Mouse (Mus musculus) midbrain, embryonic 12.5 days (tissue): ENCODE results near the gene Tmem191c. TPM values are rescaled to one million over a fixed set of nuclear protein-coding genes. Genes with fewer than 3 reads are reported as not detected.

ENCODE experiments used
- ATAC-seq: fragments of 200-750 bp; cut with Nextera tagmentation; 2 replicates; pipeline ENCODE4 v1.8.0; 2017; ENCODE audit warnings: low read depth, moderate TSS enrichment, moderate library complexity; ENCODE audit not compliant: low FRiP score
- H3K27ac ChIP-seq: fragments of 300-500 bp; sonication (generic); replicated peaks from 2 replicates; pipeline ENCODE4 v1.5.1; 2016; ENCODE audit warnings: mild to moderate bottlenecking
- H3K27me3 ChIP-seq: fragments of 300-500 bp; sonication (generic); 2 replicates; pipeline ENCODE4 v1.6.1; 2016; ENCODE audit warnings: mild to moderate bottlenecking
- H3K36me3 ChIP-seq: fragments of 300-500 bp; sonication (generic); 2 replicates; pipeline ENCODE4 v1.6.1; 2016
- H3K4me1 ChIP-seq: fragments of 300-500 bp; sonication (generic); 2 replicates; pipeline ENCODE4 v1.6.1; 2016
- H3K4me2 ChIP-seq: fragments of 300-500 bp; sonication (generic); replicated peaks from 2 replicates; pipeline ENCODE4 v1.6.1; 2016; ENCODE audit warnings: mild to moderate bottlenecking, moderate library complexity
- H3K4me3 ChIP-seq: fragments of 300-500 bp; sonication (generic); 2 replicates; pipeline ENCODE4 v1.5.1; 2016; ENCODE audit warnings: mild to moderate bottlenecking
- H3K9ac ChIP-seq: fragments of 300-500 bp; sonication (generic); replicated peaks from 2 replicates; pipeline ENCODE4 v1.6.1; 2016; ENCODE audit warnings: mild to moderate bottlenecking, moderate library complexity
- H3K9me3 ChIP-seq: fragments of 300-500 bp; sonication (generic); 2 replicates; pipeline ENCODE4 v1.6.1; 2016; ENCODE audit warnings: mild to moderate bottlenecking
- WGBS: fragments of 180-500 bp; shearing (Covaris S2); methylation state at CpG from one replicate; pipeline ENCODE4 v1.1.7; 2016; 5-methylcytosine and 5-hydroxymethylcytosine counted together
- polyA plus RNA-seq: library from polyadenylated mRNA; unstranded; fragments of >200 nt; fragmentation: Nextera tagmentation; extraction: Ambion mirVana; gene quantifications from 2 replicates; pipeline ENCODE4 v1.2.1, GENCODE M21; 2016

Tmem191c gene
- polyA plus RNA-seq, 1 experiment from 2014 or later = 18.4 TPM

- Histone ChIP-seq H3K9me3 (no peaks in the 10 kb centered on the region), H3K9ac (no peak overlapping the region), H3K4me3 (no peak overlapping the region), H3K27me3 (no peaks in the 10 kb centered on the region), H3K36me3 (no peaks in the 10 kb centered on the region), H3K27ac (no peak overlapping the region), H3K4me1 (peaks cover 26% of the 10 kb centered on the region), H3K4me2 (no peak overlapping the region)
- no peak for ATAC-seq
- WGBS = 86% methylated on average over 4 of the region's 4 CpGs
Measured at GRCm38 (mm10) chr16:17247727-17248126, 28.1 kb upstream of the Tmem191c start.

DNA sequence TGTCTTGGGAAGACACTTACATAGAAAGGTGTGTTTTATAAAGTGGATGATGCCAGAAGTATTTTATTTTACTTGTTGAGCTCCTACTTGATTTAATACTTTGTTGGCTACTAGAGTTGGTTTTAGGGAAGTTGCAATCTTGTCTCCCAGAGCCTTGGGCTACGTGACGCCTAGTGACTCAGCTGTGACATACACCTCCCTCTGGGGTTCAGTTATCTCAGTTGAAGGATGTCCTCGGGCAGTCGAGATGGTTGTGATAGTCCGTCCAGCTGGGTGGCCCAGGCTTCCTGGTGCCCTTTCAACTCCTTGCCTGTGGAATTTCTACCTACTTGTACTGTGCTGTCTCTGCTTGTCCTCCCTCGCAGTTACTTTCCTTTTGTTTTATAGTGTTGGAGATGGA, 26.7 kb upstream of the Tmem191c start:
- no peak overlapping the region for H3K4me2 ChIP-seq
- H3K9me3 ChIP-seq = no peaks in the 10 kb centered on the region
- 74% methylated on average over 6 of the region's 6 CpGs for WGBS
- ATAC-seq = no peak
- H3K27me3 ChIP-seq = no peaks in the 10 kb centered on the region
- no peak overlapping the region for H3K27ac ChIP-seq
- H3K36me3 ChIP-seq = no peaks in the 10 kb centered on the region
- peaks cover 34% of the 10 kb centered on the region for H3K4me1 ChIP-seq
- no peak overlapping the region for H3K4me3 ChIP-seq
- no peak overlapping the region for H3K9ac ChIP-seq

DNA sequence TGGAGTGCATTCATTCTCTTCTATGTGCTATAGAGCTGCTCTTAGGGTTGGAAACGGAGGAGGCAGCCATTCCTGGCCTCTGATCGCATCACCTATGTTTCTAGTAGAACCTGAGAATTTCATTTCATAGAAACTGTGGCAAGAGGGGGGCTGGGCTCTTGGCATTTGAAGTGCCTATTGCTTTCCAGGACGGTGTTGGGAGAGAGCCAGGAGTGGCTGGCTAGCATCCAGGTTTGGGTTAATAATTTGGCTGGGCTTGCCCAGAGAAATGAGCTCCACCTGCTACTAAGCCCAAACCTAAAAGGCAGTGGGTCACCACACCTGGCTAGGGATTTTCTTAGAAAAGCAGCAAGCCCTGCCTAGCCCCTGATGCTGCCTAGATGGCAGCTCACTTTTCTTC, 24.3 kb upstream of the Tmem191c start:
- Histone ChIP-seq H3K4me2 (no peak overlapping the region), H3K27ac (no peak overlapping the region), H3K4me1 (peaks cover 36% of the 10 kb centered on the region), H3K9me3 (no peaks in the 10 kb centered on the region), H3K36me3 (peaks cover 11% of the 10 kb centered on the region; the same call in 1 of the 2 replicates), H3K4me3 (no peak overlapping the region), H3K9ac (no peak overlapping the region), H3K27me3 (no peaks in the 10 kb centered on the region)
- no peak for ATAC-seq
- 87% methylated on average over 3 of the region's 3 CpGs for WGBS

DNA sequence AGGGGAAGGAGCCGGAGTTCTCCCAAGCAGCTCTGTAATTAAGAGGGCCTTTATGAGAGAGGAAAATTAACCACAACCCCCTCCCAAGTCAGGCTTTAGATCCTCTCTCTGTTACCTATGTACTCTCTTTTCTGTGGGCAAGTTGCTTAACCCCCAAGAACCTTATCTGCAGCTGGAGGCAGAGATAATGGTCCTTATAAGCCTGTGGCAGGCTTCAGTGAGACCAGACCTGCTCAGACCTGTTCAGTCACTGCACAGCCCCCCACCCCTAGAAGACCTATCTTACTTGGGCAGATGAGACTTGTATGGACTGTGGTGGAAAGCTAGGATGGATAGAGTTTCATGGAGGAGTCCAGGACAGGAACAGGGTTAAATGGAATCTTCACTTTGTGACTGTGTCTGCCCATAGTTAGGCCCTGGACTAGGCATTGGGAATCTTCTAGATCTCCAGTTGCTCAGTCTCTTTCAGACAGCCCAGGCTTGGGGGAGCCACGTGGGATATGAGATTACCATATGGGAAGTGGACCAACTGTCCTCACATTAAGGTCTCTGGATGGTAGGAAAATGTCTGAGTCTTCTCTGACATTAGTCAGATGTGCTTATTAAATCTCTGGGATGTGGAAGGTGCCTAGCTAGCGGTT, 23.7 kb upstream of the Tmem191c start:
- peaks cover 18% of the 10 kb centered on the region for H3K36me3 ChIP-seq
- no peaks in the 10 kb centered on the region for H3K27me3 ChIP-seq
- H3K27ac ChIP-seq = no peak overlapping the region
- 84% methylated on average over 3 of the region's 3 CpGs for WGBS
- peaks cover 36% of the 10 kb centered on the region for H3K4me1 ChIP-seq
- H3K4me2 ChIP-seq = no peak overlapping the region
- H3K9ac ChIP-seq = no peak overlapping the region
- no peak for ATAC-seq
- H3K4me3 ChIP-seq = no peak overlapping the region
- no peaks in the 10 kb centered on the region for H3K9me3 ChIP-seq

- 73% methylated on average over 7 of the region's 7 CpGs for WGBS
- Histone ChIP-seq H3K4me3 (no peak overlapping the region), H3K4me1 (peaks cover 36% of the 10 kb centered on the region), H3K4me2 (no peak overlapping the region), H3K27ac (0 out of 2 replicates have a peak overlapping the region, but pooled peaks have one; percentile 16), H3K9me3 (no peaks in the 10 kb centered on the region), H3K27me3 (no peaks in the 10 kb centered on the region), H3K36me3 (peaks cover 24% of the 10 kb centered on the region), H3K9ac (no peak overlapping the region)
- ATAC-seq = no peak
Measured at GRCm38 (mm10) chr16:17252841-17253240, 23.0 kb upstream of the Tmem191c start.

DNA sequence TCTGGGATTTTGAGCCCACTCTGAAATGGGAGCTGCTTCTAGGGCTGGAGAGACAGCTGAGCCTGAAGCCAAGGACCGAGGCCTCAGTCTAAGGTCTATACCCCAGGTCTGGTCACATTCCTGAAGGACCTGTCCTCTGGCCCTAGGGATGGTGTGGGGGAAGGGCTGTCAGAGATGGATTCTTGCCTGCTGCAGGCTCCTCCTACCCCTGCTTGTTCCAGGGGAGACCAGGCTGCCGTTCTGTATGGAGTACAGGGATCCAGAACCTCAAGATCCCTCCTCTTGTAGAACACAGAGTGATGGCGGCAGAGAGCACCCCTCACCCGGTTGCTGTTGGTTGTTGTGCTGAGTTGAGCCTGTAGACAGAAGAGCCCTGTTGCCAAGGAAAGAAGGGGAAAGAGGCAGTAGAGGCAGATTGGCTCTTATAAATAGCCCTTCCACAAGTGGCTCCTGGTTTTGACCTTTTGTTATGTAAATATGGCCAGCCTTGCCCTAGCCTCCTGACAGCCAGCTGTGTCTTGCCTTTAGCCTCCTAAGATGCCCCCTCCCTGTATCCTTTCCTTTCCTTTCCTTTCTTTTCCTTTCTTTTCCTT, 21.8 kb upstream of the Tmem191c start:
- ATAC-seq = peak; percentile 66; the same call in 1 of the 2 replicates
- no peak overlapping the region for H3K4me3 ChIP-seq
- no peaks in the 10 kb centered on the region for H3K9me3 ChIP-seq
- peaks cover 36% of the 10 kb centered on the region for H3K4me1 ChIP-seq
- no peak overlapping the region for H3K9ac ChIP-seq
- H3K27ac ChIP-seq = peak overlapping the region; percentile 31
- no peaks in the 10 kb centered on the region for H3K27me3 ChIP-seq
- peaks cover 37% of the 10 kb centered on the region for H3K36me3 ChIP-seq
- H3K4me2 ChIP-seq = peak overlapping the region; percentile 7; the same call in 1 of the 2 replicates
- WGBS = 24% methylated on average over 4 of the region's 4 CpGs

GRCm38 (mm10) chr16:17255270-17255669, 20.6 kb upstream of the Tmem191c start:
- H3K4me1 ChIP-seq = peaks cover 33% of the 10 kb centered on the region
- WGBS = 86% methylated on average over 2 of the region's 2 CpGs
- no peaks in the 10 kb centered on the region for H3K27me3 ChIP-seq
- no peak for ATAC-seq
- no peak overlapping the region for H3K4me3 ChIP-seq
- no peak overlapping the region for H3K27ac ChIP-seq
- H3K36me3 ChIP-seq = peaks cover 48% of the 10 kb centered on the region
- no peak overlapping the region for H3K9ac ChIP-seq
- H3K9me3 ChIP-seq = no peaks in the 10 kb centered on the region
- no peak overlapping the region for H3K4me2 ChIP-seq

GRCm38 (mm10) chr16:17257359-17257821, 18.5 kb upstream of the Tmem191c start:
- ATAC-seq = no peak
- Histone ChIP-seq H3K9me3 (no peaks in the 10 kb centered on the region), H3K27me3 (no peaks in the 10 kb centered on the region), H3K4me3 (no peak overlapping the region), H3K36me3 (peaks cover 65% of the 10 kb centered on the region), H3K4me2 (no peak overlapping the region), H3K27ac (no peak overlapping the region), H3K4me1 (peaks cover 20% of the 10 kb centered on the region), H3K9ac (no peak overlapping the region)
- WGBS = 93% methylated on average over 9 of the region's 9 CpGs

- no peak overlapping the region for H3K4me3 ChIP-seq
- no peak overlapping the region for H3K4me2 ChIP-seq
- H3K27ac ChIP-seq = no peak overlapping the region
- peaks cover 9% of the 10 kb centered on the region for H3K4me1 ChIP-seq
- WGBS = 96% methylated on average over 12 of the region's 12 CpGs
- no peak overlapping the region for H3K9ac ChIP-seq
- no peak for ATAC-seq
- peaks cover 70% of the 10 kb centered on the region for H3K36me3 ChIP-seq
- no peaks in the 10 kb centered on the region for H3K9me3 ChIP-seq
- no peaks in the 10 kb centered on the region for H3K27me3 ChIP-seq
Measured at GRCm38 (mm10) chr16:17258917-17259316, 17.0 kb upstream of the Tmem191c start.

DNA sequence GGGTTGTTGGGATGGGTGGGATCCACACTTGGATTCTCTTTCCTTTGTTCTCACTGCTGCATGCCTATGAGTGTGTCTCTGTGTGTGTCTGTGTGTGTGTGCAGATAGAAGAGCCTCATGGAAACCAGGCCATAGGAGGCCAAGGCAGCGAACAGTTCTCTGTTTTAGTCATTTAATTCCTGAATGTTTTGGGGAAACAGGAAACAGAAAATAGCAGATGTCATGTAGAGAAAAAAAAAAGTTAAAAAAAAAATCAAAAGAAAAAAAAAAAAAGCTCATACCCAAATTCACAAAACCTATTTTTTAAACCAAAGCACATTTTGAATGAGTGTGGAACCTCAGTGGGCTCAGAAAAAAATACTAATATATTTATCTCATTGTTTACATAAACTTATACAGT, 14.5 kb upstream of the Tmem191c start:
- Histone ChIP-seq H3K4me2 (no peak overlapping the region), H3K9ac (no peak overlapping the region), H3K27me3 (no peaks in the 10 kb centered on the region), H3K27ac (no peak overlapping the region), H3K36me3 (peaks cover 59% of the 10 kb centered on the region), H3K4me3 (no peak overlapping the region), H3K9me3 (no peaks in the 10 kb centered on the region), H3K4me1 (peaks cover 4% of the 10 kb centered on the region; the same call in 1 of the 2 replicates)
- no peak for ATAC-seq
- WGBS = 95% methylated on average over 1 of the region's 1 CpGs

DNA sequence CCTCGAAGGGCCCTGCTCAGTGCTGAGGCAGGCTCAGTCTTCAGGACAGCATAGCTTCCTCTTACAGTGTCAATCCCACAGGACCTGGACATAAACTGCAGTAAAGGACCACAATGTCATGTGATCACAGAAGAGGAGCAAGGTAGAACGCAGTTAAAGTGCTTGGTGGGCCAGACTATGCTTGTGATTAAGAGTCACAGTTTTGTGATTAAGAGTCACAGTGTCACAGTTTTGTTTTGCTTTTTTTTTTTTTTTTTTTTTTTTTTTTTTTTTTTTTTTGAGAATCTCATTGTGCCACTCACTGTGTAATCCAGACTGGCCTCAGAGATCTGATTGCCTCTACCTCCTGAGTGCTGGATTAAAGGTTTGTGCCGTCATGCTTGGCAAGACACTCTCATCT, 9.8 kb upstream of the Tmem191c start:
- H3K9ac ChIP-seq = no peak overlapping the region
- ATAC-seq = no peak
- no peak overlapping the region for H3K4me3 ChIP-seq
- 80% methylated on average over 3 of the region's 3 CpGs for WGBS
- H3K9me3 ChIP-seq = peaks cover 8% of the 10 kb centered on the region; the same call in 1 of the 2 replicates
- no peak overlapping the region for H3K27ac ChIP-seq
- peaks cover 4% of the 10 kb centered on the region; the same call in 1 of the 2 replicates for H3K4me1 ChIP-seq
- H3K4me2 ChIP-seq = no peak overlapping the region
- no peaks in the 10 kb centered on the region for H3K27me3 ChIP-seq
- peaks cover 14% of the 10 kb centered on the region for H3K36me3 ChIP-seq

GRCm38 (mm10) chr16:17267937-17268336, 7.9 kb upstream of the Tmem191c start:
- Histone ChIP-seq H3K27me3 (no peaks in the 10 kb centered on the region), H3K36me3 (no peaks in the 10 kb centered on the region), H3K9me3 (peaks cover 8% of the 10 kb centered on the region; the same call in 1 of the 2 replicates), H3K4me3 (no peak overlapping the region), H3K4me1 (no peaks in the 10 kb centered on the region; the same call in 1 of the 2 replicates), H3K9ac (no peak overlapping the region), H3K27ac (no peak overlapping the region), H3K4me2 (no peak overlapping the region)
- no peak for ATAC-seq
- WGBS = 82% methylated on average over 5 of the region's 5 CpGs
